Mouse (Mus musculus) gastrocnemius, postnatal 14 days (tissue): ENCODE data around the gene Ccl9. TPM values are rescaled to one million over a fixed set of nuclear protein-coding genes. Genes with fewer than 3 reads are reported as not detected.

Source experiments
- DNase-seq: peaks from one replicate; pipeline ENCODE4 v3.0.0; 2021; ENCODE audit warnings: mixed read lengths
- intact Hi-C: fragments of 180-260 bp; cut with DNase I; formaldehyde crosslinking; loops from one replicate; pipeline ENCODE4 v1.15.1; 2025; ENCODE audit warnings: low total_unique reads
- total RNA-seq, 2 experiments: library from RNA; stranded (reverse); gene quantifications; 2 replicates each; pipeline ENCODE4 v1.2.3; 2021

The Ccl9 gene
- total RNA-seq, 2 experiments from 2014 or later, result 4.1 to 5.9 TPM

GRCm38 (mm10) chr11:83544214-83544613 lies 34.2 kb downstream of the Ccl9 start:
- intact Hi-C loops, result no loop called here
- no peak for DNase-seq

- no peak for DNase-seq
- intact Hi-C loops, result no loop called here
These were observed 37.0 kb downstream of the Ccl9 start for GRCm38 (mm10) chr11:83541415-83541814.

DNA sequence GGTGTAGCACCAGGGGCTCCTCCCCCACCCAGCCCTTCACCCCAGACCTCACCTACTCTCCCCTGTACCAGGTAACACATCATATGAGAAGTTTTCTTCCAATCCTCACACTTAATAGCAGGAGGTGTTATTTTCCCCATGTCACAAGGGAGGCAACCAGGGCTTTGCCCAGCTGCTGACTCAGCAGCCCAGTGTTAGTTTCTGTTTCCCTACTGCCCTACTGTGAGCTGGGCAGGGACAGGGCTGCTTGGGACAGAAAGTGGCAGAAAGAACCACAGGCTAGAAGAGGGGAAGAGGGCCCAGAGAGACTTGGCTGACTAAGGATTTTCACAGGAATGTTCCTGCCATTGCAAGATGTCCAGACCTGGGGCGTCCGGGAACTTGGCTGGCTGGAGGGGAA lies 37.5 kb downstream of the Ccl9 start:
- intact Hi-C loops, result no loop called here
- DNase-seq, result no peak

- no peak for DNase-seq
- intact Hi-C loops, result no loop called here
These were observed 39.6 kb downstream of the Ccl9 start for GRCm38 (mm10) chr11:83538705-83539314.

DNA sequence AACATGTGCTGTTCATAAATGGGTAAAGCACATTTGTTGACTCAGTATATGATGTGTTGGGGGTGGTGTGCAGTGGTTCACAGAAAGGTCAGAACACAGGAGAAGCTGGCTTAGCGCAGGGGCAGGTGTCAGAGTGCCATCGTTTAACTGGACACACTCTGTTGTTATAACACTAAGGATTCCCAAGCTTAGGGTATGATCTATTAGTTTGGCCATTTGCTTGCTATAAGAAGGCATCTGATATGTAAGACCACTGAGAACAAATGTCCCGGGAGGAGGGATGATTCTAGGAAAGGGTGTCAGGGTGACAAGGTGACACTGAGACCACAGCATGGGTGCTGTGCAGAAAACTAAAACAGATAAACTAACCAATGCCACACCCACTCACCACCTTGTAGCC lies 41.6 kb downstream of the Ccl9 start:
- DNase-seq, result no peak
- intact Hi-C loops, result no loop called here

GRCm38 (mm10) chr11:83534609-83535423 lies 43.6 kb downstream of the Ccl9 start:
- intact Hi-C loops, result no loop called here
- peak; percentile 60 for DNase-seq

GRCm38 (mm10) chr11:83534143-83534542 lies 44.3 kb downstream of the Ccl9 start:
- intact Hi-C loops, result no loop called here
- no peak for DNase-seq

GRCm38 (mm10) chr11:83533192-83533591 lies 45.2 kb downstream of the Ccl9 start:
- intact Hi-C loops, result no loop called here

GRCm38 (mm10) chr11:83530360-83530759 lies 48.1 kb downstream of the Ccl9 start, which contains the start of gene Ccl5:
Gene Ccl5 (minus strand): TSS chr11:83530518.
- DNase-seq, result no peak
- intact Hi-C loops, result no loop called here

More at GRCm38 (mm10) chr11:83533192-83533591, 45.2 kb downstream of the Ccl9 start:
- no peak for DNase-seq

- intact Hi-C loops, result no loop called here
- no peak for DNase-seq
These were observed 49.4 kb downstream of the Ccl9 start for GRCm38 (mm10) chr11:83529024-83529423.

Other genes with a start within 250 kb of the Ccl9 start
- under 1 TPM; 0.31 to 0.45 TPM for gene Rasl10b, start 169.5 kb downstream of the Ccl9 start, total RNA-seq
- gene Gas2l2, start 149.2 kb downstream of the Ccl9 start, total RNA-seq, result not detected
- not detected for gene 1700020L24Rik, start 141.0 kb downstream of the Ccl9 start, total RNA-seq
- gene Mmp28, start 115.6 kb downstream of the Ccl9 start, total RNA-seq, result 1 to 10 TPM; 3.7 to 4.0 TPM
- gene Taf15, start 105.5 kb downstream of the Ccl9 start, total RNA-seq, result 10 to 100 TPM; 22.5 to 24.5 TPM
- gene Heatr9, start 56.5 kb downstream of the Ccl9 start, total RNA-seq, result not detected
- not detected for gene Ccl5, start 48.1 kb downstream of the Ccl9 start, total RNA-seq
- gene Ccl6, start 14.5 kb upstream of the Ccl9 start, total RNA-seq, result 1 to 10 TPM; 2.7 to 2.9 TPM
- gene Rpl9-ps1, start 67.0 kb upstream of the Ccl9 start, total RNA-seq, result not detected
- gene Ccl3, start 70.7 kb upstream of the Ccl9 start, total RNA-seq, result not detected
- not detected for gene Ccl4, start 83.9 kb upstream of the Ccl9 start, total RNA-seq
- under 1 TPM; 0.43 to 0.64 TPM for gene Wfdc17, start 125.4 kb upstream of the Ccl9 start, total RNA-seq
- not detected for gene Wfdc18, start 130.4 kb upstream of the Ccl9 start, total RNA-seq
- gene Wfdc21, start 168.3 kb upstream of the Ccl9 start, total RNA-seq, result not detected
- gene Heatr6, start 175.1 kb upstream of the Ccl9 start, total RNA-seq, result 1 to 10 TPM; 6.6 TPM